Mouse (Mus musculus) E14TG2a.4 (cell line): ENCODE data around the gene Psrc1.

Source experiments
- CTCF ChIP-seq: conservative IDR thresholded peaks from 2 replicates; pipeline ENCODE4 v1.5.1; 2014; ENCODE audit warnings: low read length
- NANOG ChIP-seq: IDR thresholded peaks from 2 replicates; pipeline ENCODE4 v1.6.1; 2014; ENCODE audit warnings: borderline replicate concordance, low read length, mixed read lengths

DNA sequence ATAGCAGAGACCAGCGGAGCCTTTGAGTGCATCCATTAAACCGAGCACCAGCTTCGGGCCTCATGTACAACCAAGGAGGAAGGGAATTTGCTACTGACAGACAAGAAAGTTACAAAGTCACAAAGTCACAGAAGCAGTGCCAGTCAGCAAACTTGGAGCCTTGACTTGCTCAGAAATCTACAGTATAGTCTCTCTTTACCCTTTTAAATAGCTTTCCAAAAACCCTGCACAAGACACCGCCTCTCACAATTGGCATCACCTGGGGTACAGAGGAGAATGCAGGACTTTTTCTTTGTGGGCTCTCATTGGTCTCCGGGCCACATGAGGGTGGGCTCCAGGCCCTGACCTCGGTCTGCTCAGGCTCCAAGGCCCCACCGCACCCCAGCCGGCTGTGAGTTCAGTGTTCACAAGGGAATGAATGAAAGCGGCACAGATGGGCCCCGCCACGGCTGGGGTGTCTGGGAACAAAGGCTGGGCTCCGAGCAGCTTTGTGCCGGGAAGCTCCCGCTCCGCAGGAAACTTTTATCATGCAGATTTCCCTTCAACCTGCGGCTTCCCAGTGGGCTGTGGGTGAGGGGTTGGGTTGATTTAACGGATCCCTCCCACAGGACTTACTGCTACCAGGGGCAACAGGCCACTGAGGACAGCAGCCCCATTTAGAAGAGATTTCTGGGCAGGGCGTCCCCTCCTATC, 49.7 kb downstream of the Psrc1 start:
- TF ChIP-seq CTCF (no peak), NANOG (peak; percentile 91)
